Mouse (Mus musculus) kidney, postnatal 36 days (tissue): ENCODE data around the gene Uvssa.
A peak's percentile ranks its signal among the peaks of the same experiment; 100 is the strongest.

Experiments
- DNase-seq, 2 experiments: peaks; one replicate each; pipeline ENCODE4 v3.0.0; 2021 to 2022; ENCODE audit warnings: mixed read lengths in 2 of 2

The Uvssa gene

DNA sequence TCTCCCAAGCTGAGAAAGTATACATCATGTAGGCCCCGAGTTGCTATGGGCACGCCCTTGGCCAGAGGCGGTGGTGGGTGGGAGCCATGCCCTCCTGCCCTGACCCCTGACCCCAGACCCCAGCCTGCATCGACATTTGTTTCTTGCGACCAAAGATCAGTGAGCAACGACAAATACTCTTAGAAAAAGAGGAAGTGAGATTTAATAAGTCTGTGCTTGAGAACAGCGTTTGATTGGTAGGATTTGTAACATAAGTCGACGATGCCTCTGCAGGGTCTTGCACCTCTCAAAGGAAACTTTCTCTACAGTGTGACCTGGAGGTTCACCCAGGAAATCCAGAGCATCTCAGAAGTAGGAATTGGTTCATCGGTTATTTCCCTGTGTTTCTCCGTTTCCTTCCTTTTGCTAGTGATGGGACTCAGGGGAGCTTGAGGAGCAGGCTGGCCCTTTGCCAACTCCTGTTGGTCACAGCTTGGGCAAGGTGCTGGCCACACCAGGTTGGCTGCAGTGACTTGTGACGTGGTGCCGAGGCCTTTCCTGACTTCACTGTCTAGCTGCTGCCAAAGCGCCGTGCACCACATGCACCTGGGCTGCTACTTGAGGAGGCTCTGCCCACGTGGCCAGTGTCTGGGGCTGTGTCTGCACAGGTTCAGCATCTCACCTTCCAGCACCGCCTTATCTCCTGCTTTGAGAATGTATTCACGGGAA, 5.9 kb upstream of the Uvssa start:
- DNase-seq = peak in 1 of 2 experiments; percentile 46

DNA sequence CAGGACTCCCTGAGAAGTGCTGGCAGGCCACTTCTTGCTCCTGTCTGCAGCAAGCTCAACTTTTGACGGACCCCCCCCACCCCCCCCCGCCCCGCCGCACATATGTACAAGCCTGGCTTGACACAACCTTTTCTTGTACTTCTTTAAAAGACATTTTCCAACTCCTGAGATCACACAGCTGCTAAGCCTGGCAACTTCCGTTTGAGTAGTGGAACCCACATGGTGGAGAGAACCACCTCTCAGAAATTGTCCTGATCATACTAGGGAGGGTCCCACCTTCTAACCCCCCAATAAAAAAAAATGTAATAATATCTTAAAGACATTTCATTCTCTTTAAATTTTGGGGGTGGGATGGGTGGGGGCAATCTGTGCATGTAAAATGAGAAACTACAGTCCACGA, 1.2 kb upstream of the Uvssa start:
- DNase-seq = no peak

DNA sequence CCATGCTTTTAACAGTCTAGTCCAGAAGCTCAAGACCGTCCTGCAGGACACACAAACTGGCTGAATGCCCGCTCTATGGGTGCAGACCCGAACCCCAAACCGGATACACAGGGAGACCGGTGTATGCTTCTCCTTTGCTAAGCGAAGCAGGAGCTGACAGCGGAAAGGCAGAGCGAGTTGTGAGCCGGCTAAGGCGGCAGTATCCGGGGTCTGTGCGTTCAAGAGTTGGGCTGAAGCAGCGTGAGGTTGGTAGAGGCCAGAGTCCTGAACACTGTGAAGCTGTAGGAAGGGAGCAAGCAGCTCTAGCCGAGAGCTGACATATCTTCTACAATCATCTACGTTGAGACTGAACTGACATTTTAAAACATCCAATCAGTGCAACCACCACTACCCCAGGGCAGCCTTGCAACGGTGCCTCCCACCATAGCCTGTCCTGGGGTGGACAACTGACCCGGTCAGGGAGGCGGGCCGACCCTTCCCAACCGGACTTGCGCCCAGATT, 498 bp upstream of the Uvssa start:
- peak in 1 of 2 experiments; percentile 51 for DNase-seq

DNA sequence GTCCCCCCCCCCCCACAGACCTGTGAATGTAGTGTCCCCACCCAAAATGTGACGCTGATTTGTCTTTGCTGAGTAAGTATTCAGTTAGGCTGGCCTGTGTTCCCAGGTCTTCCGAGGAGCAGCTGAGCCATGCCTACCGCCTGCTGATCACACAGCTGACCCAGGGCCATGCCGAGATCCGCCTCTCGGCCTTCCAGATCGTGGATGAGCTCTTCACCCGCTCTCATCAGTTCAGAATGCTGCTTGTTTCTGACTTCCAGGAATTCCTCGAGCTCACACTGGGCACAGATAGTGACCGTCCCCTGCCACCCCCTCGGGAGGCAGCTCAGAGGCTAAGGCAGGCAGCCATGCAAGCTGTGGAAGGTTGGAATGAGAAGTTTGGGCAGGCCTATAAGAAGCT, 9.2 kb downstream of the Uvssa start:
- no peak for DNase-seq

DNA sequence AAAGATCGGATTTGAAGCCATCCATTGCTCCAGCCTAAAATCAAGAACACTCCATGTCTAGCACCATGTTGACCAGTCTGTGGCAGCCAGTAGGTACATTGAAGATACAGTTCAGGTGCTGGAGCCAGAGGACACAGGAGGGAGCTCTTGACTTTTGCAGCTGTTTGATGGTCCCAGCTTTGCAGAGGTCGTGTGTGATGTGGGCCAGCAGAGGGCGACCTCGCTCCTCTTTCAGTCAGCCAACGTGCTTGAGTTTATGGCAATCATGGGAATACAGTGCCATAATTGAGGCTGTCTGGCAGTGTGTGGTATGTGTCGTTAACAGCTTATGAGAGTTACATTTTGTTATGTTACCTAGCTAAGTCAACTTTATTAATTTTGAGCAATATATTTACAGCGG, 15.5 kb downstream of the Uvssa start:
- peak; percentile 79 to 90 for DNase-seq

DNA sequence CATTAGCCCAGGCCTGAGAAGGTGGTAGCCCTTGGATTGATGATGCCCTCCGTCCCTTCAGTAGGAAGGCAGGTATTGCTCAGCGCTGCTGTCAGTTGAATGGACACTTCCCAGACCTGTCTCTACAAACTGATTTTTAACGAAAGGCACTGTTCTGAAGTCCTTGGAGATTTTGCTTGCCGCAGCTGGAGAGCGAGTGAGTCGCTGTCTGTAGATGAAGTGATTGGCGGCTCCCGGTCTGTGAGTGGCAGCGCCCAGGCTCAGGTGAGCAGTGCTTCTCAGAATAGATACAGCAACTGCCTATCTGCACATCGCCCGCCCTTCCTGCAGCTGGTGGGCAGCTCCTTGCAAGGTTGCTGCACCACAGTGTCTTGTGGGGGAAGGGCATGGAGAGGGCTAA, 17.3 kb downstream of the Uvssa start:
- no peak for DNase-seq

DNA sequence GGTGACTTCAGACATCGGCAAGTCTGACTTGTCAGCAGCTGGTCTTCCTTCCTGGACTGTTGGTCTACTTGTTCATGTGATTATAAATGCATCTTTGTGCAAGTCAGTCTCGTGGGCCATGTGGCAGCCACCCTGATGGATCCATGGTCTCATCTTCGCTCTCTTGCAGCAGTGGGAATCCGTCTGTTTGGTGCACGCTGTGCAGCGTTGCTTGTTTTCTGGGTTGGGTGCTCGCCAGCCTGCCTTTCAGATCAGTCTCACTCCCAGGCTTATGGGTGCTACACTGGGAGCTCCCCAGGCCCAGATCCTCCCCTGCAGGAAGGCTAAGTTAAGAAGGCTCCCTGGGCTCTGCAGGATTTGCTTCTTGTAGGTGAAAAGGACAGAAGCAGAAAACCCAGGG, 18.5 kb downstream of the Uvssa start:
- DNase-seq = no peak

DNA sequence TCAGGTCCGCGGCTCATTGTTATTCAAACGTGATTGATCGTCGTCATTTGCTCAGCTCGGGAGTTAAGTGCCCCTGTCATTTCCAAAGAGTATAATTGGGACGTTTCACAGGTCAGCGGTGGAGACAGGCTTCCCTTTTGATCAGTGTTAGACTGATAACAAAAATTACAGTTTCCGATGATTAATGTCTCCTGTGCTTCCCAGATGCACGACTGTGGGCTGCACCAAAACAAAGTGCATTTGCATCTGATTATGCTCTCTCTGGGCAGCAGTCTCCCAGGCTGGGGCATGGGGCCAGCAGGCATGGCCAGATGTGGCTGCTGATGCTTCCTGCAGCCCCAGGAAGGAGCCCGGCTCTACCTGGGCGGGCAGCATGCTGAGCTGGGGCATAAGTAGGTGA, 22.5 kb downstream of the Uvssa start:
- DNase-seq = no peak

DNA sequence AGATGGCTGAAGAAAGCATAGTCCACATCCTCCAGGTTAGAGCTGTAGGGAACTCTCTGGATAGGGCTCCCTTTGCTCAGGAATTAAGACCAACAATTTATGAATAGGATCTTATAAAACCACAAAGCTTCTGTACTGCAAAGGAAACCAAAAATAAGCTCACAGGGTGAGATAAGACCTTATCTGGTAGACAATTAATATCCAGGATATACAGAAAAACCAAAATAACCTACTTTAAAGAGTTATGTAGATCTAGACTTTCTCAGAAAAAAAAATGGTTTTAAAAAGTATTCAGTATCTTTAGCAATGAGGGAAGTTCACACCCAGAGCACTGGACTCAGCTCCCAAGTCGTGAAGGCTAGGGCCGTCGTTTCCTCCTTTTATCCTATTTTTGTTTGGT, 42.0 kb downstream of the Uvssa start:
- DNase-seq = no peak

DNA sequence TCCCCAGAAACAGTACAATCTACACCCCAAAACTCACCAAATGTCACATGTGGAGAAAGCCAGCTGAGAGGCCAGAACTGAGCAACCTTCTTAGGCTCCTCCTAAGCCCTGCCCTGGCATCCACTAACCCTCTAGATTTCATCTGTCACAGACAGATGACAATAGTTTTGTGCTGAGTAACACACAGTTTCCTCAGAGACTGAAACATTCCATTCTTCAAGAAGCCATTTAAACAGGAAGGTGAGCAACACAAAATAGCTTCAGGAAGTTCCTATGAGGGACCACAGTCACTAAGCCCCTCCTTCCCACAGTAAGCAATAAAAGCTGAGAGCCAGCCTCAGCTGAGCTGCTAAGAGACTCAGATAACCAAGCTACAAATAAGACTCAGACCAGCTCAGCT, 49.1 kb downstream of the Uvssa start:
- DNase-seq = no peak

DNA sequence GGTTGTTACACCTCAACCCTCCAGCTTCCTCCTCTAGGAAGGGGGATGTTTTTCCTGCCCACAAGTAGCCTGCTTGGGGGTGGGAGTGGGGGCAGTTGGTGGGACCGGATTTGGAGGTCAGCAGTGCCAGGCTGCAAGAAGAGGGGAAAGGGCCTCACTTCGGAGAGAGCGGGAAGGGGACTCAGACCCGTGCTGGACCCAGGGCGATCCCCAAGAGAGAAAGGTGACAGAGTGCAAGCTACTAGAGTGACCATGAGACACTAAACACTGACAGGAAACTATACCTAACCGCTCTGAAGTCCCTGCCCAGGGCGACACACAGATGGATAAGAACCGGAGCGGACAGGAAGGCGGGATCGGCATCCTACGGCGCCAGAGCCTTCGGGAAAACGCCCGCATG, 51.8 kb downstream of the Uvssa start:
- DNase-seq = no peak

DNA sequence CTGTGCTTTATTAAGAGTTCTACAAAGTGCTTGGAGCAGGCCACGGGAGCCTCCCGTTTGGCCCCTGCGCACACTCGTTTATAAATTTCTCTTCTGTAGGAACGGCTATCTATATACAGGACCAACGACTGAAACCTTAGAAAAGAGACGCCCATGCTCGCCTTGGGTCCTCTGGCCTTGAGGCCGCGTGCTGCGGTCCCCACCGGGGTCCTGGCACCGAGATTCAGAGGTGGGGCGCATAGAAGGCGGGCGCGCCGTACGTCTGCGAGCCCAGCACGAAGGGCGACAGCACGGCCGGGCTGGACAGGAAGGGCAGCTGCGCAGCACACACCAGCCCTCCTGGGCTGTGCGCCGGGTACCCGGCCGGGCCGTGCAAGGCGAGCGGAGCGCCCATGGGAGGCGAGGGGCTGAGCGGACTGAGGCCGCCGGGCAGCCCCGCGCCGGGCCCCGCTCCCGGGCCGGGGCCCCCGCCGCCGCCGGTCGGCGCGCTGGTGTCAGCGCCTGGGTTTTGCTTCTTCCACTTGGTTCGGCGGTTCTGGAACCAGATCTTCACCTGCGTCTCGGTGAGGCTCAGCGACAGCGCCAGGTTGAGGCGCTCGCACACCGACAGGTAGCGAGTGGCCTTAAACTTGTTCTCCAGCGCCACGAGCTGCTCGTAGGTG, 52.3 kb downstream of the Uvssa start:
- DNase-seq = peak in 1 of 2 experiments; percentile 23

DNA sequence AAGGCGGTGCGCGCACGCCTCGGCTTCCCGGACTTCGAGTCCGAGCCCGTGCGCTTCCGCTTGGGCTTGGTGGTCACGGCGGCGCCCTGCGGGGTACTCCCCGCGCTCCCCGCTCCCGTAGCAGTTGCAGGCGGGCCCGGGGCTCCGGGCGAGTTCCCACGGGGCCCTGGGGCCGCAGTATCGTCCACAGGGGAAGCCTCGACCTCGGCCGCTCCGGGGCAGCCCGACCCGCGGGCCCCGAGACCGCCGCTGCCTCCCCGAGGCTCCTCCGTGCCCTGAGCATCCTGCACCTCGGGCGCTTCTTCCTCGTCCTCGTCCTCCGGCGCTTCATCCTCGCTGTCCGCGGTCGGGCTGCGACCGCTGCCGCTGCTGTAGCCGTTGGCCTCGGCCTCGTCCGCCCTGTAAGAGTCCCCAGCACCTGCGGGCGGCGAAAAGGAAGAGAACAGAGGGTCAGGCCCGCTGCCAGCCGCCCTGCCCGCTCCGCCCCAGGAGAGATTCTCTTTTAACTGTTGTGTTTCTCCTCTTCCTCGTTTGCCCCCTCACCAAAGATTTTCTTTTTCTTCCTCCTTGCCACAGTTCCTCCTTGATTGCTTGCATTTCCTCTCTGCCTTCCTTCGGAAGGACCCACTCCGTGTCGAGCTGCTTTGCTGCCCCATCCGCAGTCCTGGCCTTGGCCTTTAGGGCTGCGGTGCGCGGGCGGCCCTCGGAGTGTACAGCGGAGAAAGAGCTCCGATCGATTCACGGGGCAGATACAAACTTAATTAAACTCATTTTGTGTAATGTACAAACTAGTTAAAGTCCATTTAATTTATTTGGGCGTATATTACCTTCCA, 53.0 kb downstream of the Uvssa start:
- peak in 1 of 2 experiments; percentile 14 for DNase-seq

DNA sequence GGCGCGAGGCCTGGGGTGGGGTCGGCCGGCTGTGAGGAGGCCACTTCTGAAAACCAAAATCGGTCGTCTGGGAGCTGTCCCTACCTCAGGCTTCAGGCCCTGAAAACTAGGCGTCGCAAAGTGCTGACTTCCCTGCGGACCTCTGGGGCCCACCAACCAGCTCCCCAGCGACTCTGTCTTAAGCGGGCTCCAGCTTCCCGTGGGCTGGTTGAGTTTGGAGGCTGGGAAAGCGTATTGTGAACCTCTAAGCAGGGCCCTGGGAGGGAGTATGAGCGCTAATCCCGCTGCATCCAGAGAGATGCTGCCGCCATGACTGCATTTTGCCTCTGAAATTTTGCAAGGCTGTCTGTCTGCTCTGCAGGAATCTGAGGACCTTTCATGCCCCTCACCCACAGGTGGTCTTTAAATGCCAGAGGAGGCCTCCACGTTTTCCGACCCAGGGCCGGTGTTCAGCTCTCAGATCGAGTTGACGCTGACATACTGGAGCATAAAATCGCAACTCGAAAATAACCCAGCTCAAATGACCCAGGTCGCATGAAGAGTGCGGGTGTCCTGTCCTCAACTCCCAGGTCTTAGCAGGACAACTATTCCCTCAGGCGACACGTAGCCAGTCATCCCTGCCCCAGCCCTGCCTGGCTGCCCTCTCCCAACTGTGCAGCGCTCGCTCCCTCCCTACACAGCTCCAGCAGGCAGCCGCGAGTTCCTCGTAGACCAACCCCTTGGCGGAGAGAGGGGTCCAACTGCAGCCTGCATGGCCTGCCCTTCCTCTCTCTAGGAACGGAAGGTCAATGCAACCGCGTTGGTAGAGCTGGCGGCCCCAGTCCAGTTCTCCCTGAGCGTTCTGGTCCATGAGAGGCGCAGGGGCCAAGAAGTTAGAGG, 53.9 kb downstream of the Uvssa start:
- no peak for DNase-seq

DNA sequence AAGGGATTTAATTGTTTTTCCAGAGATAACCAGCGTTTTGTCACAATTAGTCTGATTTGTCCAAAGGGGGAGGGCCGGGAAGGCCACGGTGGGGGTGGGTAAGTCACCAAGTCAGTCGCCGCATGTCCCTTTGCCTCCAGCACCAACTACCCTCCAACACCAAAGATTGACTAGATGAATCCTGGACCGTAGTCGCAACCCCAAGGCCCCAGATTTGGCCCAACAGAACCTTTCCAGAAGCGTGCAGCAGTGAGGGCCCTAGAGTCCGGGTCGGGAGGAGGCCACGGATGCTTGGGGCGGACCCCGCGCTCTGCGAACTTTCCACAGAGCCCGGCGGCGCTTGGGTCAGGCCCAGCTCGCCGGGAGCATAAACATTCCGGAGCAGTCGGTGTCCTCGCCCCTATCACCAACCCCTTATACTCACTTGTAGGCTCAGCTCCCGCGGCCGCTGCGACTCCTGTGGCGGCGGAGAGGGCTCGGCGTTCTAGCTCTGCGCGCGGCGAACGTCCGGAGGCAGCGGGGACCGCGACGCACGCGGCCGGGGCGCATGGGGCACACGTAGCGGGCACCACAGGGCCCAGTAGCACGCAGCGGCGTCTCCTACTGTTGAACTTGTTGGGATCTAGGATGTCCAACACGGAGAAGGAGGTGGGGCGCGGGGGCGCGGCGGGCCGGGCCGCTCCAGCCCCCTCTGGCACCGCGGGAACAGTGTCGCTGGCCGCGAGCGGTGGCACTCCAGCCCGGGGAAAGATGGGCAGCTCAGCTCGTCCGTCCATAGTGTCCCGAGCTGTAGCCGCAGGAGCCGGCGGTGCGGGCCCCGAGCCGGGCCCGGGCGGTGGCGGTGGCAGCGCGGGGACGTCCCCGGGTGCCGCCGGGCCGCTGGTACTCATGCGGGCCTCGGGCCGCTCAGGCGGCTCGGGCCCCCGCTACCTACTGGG, 55.1 kb downstream of the Uvssa start, which contains the start of gene Nkx1-1:
Gene Nkx1-1, minus strand, starts transcription at position 776 of the 938 bp plus-strand sequence.
- no peak for DNase-seq

DNA sequence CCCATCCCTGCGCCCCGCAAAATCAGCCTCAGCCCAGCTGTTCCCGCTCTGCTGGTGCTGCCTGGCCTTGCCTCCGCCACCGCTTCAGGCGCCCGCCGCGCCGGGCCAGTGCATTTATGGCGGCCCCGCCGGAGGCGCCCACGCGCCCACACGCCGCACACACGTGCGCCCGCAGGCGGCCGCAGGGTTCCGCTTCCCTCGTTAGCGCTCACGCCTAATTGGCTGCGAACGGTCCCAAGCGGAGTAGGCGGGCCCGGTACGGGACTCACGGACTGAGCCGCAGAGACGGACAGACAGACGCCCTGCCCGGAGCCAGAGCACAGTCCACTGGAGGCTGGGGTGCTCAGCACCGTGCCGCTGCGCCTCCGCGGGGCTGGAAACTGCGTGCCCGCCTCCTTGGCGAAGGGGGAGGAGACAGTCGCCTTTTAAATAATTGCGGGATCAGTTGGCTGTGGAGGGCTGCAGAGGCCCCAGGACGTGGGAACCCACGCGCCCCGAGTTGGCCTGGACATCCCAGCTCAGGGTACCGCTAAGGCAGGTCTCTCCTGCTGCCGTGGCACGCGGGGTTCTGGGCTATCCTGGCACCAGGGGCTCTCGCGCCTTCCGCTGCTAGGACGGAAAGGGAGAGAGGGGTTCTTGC, 55.9 kb downstream of the Uvssa start:
- DNase-seq = no peak

DNA sequence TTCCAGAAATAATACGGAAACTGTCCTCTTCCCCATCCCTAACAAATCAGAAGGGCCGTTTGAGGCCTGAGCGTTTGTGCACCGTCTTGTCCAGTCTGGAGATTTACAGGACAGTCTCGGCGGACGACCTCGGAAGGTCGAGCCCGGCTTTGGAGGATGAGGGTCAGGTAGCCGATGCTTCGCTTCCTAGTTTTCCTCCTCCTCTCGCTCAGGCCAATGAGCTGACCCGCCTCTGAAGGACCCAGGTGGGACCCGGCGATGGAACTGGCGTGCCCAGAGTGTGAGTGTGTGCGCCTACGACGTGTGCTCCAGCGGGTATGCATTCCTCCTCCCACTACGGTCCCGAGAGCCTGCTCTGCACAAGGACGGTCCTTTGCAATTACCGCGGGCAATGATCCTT, 56.8 kb downstream of the Uvssa start:
- DNase-seq = no peak

DNA sequence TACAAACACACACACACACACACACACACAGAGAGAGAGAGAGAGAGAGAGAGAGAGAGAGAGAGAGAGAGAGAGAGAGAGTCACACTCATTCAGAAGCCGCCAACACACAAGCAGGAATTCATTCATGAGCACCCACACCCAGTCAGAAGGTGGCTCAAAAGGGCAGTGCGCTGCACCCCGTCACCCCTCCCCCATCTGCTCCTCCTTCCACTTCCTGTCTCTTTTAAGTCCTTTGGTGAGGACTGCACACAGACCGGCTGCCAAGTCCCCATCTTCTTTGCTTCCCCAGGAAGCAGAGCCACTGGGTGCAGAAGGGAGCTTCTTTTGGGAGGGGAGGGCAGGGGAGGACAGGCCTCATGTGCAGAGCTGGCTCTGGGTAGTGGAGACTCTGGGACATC, 57.6 kb downstream of the Uvssa start:
- no peak for DNase-seq

DNA sequence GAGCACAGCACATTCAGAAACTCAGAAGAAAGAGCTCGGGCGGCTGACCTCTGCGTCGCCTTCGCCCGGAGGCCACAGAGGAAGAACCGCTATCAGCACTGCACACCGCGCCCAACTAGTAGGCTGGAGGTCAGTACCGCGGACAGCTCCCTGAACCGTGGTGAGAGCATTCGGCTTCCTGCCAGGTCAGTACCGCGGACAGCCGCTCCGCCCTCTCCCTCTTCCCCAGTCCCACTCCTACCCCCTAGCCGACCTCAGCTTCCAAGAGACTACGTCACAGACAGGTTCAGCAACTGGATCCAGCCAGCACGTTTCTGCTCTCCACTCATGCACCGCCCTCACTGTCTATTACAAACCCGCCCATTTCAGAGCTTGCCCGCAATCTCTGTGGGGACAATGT, 59.9 kb downstream of the Uvssa start:
- peak; percentile 91 to 98 for DNase-seq

DNA sequence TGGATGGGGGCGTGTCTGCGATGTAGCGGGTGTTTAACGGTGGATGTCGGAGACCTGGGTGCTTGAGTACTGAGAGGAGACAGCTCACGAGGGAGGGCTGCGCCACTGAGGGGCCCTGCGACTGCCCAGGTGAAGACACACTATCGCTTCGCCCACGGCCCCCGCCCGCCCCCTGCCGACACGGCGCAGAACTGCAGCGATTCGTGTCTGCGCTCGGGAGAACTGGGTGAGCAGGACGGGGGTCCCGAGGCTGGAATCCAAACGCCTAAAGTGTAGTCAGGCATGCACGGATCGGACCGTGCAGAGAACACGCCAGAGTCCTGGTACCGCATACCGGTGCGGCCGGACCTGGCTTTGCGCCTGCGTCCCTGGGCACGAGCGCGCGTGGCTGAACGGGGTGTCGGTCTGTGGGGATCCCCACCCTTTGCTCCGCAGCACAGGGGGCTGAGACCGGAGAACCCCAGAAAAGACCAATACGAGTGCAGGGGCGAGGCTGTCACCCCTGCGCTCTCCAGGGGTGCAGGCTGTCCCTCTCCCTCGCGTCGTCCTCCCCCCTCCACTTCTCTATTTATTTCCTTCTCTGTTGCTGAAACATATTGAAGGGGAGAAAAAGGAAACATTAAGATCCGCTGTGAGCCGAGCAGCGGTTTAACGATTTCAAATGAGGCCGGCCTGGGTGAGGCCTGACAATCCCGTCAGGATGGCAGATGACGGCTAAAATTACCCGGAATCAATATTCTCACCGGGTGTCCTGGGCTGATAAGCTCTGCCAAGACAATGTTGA, 64.8 kb downstream of the Uvssa start:
- DNase-seq = peak in 1 of 2 experiments; percentile 76
